Mouse (Mus musculus) heart, adult 11 months (tissue): Measurements from ENCODE around the gene Phf23.

Experiments
- DNase-seq: peaks from one replicate; pipeline ENCODE4 v3.0.0; 2022

Gene Phf23

GRCm38 (mm10) chr11:70024151-70024514, 28.6 kb downstream of the Phf23 start:
- DNase-seq = peak; percentile 91

DNA sequence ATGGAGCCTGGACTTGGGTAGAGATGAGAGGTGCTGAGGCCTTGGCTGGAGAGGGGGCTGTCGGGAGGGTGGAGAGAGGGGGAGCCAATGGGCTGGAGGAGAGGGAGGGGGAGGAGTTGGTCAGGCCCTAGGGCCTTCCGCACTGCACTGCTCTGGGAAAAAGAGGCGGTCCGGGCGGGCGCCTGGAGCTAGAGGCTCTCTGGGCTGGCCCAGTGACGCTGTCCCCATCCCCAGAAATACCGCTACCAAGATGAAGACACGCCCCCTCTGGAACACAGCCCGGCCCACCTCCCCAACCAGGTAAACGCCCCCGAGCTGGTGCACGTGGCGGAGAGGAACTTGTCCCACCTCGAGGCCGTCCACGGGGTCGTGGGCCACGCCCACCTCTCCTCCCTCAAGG, 31.1 kb downstream of the Phf23 start:
- DNase-seq = peak; percentile 98

- DNase-seq = peak; percentile 96
Measured at GRCm38 (mm10) chr11:70027397-70027796, 31.8 kb downstream of the Phf23 start.

- DNase-seq = peak; percentile 95
Measured at GRCm38 (mm10) chr11:70028401-70029129, 33.0 kb downstream of the Phf23 start.

- peak; percentile 99 for DNase-seq
Measured at GRCm38 (mm10) chr11:70029130-70029801, 33.7 kb downstream of the Phf23 start.

- peak; percentile 91 for DNase-seq
Measured at GRCm38 (mm10) chr11:70029829-70030550, 34.4 kb downstream of the Phf23 start.

DNA sequence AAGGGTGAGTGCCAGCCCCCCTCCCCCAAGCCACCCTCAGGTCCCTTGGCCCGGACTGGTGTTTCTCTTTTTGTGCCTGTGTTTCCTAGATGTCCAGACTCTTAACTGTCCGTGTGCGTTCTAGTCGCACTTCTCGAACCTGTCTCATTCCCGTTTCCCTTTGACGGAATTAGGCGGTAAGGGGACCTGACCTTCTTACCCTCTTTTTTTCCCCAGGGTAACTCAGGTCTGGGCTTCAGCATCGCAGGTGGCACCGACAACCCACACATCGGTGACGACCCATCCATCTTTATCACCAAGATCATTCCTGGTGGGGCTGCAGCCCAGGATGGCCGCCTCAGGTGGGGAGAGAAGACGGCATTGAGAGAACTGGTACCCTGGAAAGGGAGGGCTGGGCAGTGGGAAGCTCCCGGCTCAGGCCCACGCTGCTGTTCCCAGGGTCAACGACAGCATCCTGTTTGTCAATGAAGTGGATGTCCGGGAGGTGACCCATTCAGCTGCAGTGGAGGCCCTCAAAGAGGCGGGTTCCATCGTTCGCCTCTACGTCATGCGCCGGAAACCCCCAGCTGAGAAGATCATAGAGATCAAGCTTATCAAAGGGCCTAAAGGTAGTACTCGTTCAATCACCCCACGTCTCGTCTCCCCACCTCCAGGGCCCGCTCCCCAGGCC, 35.2 kb downstream of the Phf23 start:
- DNase-seq = peak; percentile 93

DNA sequence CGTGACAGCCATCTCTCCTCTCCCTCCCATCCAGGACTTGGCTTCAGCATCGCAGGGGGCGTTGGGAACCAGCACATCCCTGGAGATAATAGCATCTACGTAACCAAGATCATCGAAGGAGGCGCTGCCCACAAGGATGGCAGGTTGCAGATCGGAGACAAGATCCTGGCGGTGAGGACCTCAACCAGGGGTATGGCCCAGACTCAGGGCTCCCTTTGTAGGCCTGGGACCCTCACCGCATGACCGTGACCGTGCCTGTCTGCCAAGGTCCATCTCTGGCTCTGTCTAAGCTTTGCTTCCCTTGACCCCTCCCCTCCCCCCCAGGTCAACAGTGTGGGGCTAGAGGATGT, 35.7 kb downstream of the Phf23 start:
- DNase-seq = peak; percentile 91

GRCm38 (mm10) chr11:70038174-70038573, 42.6 kb downstream of the Phf23 start:
- DNase-seq = peak; percentile 92

DNA sequence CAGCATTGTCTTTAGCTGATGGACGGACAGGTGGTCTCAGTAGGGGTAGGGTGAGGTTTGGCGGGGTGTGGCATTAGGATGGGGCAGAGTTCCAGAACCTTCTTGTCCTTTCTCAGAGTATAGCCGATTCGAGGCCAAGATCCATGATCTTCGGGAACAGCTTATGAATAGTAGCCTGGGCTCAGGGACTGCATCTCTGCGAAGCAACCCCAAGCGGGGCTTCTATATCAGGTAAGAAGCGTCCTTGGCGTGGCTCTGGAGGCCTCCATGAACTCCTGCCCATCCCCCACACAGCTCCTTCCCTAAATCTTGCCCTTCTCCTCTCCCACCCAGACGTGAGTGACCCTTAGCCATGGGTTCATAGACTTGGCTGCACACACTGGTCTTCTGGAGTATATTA, 44.1 kb downstream of the Phf23 start:
- DNase-seq = peak; percentile 84

DNA sequence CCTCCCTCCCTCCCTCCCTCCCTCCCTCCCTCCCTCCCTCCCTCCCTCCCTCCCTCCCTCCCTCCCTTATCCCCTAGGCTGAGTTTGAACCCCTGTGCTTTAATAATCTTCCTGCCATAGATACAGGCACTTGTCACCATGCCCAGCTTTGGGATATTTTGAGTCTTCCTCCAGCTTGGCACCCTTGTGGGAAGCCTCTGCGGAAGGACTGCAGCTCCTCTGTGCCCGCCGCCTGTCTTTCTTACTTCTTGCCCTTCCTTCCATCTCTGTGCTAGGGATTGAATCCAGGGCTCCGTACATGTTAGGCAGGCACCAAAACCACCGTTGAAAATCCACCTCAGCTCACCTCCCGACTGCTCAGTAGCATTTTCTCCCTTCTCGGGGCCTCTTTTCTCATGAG, 44.6 kb downstream of the Phf23 start:
- no peak for DNase-seq

DNA sequence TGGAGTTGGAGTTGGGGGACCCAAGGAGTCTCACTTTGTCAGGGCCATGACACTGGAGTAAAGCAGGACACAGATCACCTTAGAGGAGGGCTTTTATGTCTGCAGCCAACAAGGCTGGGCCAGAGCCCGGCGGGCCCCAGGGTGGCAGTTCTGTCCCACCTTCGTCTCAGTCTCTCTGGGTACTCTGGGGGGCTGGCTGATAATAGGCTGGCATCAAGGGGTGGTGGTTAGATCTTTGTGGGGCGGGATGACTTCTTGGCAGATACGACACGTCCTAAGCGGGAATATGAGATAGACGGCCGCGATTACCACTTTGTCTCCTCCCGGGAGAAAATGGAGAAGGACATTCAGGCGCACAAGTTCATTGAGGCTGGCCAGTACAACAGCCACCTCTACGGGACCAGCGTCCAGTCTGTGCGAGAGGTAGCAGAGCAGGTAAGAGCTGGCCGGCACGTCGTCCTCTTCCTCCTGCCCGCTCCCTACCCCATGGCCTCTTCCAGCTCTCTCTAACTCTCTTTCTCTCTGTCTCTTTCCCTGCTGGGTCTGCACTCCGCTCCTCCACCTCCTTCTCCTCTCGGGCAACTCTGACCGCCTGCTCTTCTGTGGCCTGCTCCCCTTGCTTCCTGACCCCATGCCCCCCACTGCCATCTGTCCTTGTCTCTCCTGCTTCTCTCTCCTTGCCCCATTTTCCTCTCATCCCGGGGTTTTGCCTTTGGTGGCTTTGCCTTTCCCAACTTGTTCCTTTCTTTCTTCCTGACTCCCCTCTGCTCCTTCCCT, 46.9 kb downstream of the Phf23 start:
- peak; percentile 86 for DNase-seq

GRCm38 (mm10) chr11:70043665-70044064, 48.1 kb downstream of the Phf23 start:
- DNase-seq = no peak

DNA sequence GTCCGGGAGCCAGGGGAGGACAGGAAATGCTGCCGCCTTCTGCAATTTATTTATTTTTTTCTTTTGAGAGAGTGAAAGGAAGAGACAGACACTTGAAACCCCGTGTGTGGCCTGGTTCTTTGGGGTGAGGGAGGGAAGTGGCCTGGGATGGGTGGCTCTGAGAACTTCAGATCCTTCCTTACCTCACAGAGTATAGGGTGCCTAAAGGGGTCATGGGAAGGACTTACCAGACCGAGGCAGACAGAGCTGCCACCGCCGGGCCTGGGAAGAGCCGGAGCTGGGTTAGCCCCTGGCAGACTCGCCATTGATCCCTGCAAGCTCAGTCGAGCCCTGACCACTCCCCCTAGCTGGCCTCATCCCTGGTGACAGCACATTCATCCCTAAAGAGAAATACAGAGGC, 49.9 kb downstream of the Phf23 start:
- no peak for DNase-seq

DNA sequence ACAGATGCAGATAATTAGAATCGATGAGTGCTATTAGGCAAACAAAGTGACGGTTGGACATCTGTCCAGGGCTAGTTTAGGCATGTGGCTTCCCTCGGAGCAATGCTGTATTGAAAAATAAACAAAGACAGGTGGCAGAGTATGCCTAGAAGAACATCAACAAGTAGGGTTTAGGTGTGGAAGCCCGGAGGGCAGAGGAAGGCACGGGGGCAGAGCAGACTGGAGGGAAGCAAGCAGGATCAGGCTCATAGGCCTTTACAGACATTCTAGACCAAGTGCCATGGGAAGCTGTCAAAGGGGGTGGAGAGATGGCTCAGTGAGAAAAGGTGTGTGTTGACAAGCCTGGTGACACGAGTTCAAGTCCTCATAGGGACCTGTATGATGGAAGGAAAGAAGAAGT, 53.8 kb downstream of the Phf23 start:
- no peak for DNase-seq
